Mouse (Mus musculus) cortical plate, adult 2 months (tissue): Measurements from ENCODE around the gene Gpatch2. TPM values are rescaled to one million over a fixed set of nuclear protein-coding genes. Genes with fewer than 3 reads are reported as not detected.

Source experiments
- H3K27ac ChIP-seq: fragments of 200-500 bp; 2 replicates; pipeline ENCODE4 v1.5.1; 2012; ENCODE audit warnings: low read length, control low read depth, inconsistent platforms; ENCODE audit not compliant: insufficient read depth
- H3K4me1 ChIP-seq: fragments of 200-500 bp; 2 replicates; pipeline ENCODE4 v1.6.1; 2011; ENCODE audit warnings: low read length; ENCODE audit not compliant: control insufficient read depth, insufficient read depth
- H3K4me3 ChIP-seq: fragments of 200-500 bp; 2 replicates; pipeline ENCODE4 v1.5.1; 2011; ENCODE audit warnings: mild to moderate bottlenecking, low read length, control low read depth; ENCODE audit not compliant: insufficient read depth
- CTCF ChIP-seq: fragments of 200-500 bp; IDR thresholded peaks from 2 replicates; pipeline ENCODE4 v1.5.1; 2011; ENCODE audit warnings: mild to moderate bottlenecking, control low read depth, low read length; ENCODE audit not compliant: insufficient read depth; ENCODE audit errors: extremely low read depth
- POLR2A ChIP-seq: fragments of 200-500 bp; IDR thresholded peaks from 2 replicates; pipeline ENCODE4 v1.6.1; 2011; ENCODE audit warnings: mild to moderate bottlenecking, low read length, control low read depth; ENCODE audit not compliant: insufficient read depth; ENCODE audit errors: extremely low read depth
- polyA plus RNA-seq: library from polyadenylated mRNA; depleted of rRNA; stranded (reverse); fragments of >200 nt; gene quantifications from 2 replicates; pipeline ENCODE4 v1.2.3, GENCODE M21; 2012

Gene Gpatch2
- polyA plus RNA-seq, 1 experiment = 15.1 TPM

DNA sequence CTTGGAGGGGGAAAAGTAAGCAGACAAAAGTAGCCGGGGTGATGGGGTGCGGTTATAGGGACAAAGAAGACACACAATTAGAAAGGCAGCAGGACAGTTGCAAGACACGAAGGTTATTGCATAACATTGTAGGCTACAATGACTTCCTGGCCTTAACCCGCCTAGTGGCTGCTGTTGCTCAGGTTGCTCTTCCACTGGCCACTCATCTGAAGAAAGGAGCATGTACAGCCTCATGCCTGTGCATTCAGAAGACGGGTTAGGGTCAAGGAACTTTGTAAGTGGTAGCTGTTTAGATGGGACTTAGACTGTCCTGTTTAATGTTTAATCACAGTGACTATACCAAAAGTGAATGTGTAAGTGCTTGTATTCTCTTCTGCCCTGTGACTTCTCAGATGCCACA lies 26.0 kb downstream of the Gpatch2 start:
- Histone ChIP-seq H3K4me1 (no peaks in the 10 kb centered on the region), H3K27ac (no peak overlapping the region), H3K4me3 (no peak overlapping the region)
- no peak for TF ChIP-seq POLR2A
- TF ChIP-seq CTCF = no peak

DNA sequence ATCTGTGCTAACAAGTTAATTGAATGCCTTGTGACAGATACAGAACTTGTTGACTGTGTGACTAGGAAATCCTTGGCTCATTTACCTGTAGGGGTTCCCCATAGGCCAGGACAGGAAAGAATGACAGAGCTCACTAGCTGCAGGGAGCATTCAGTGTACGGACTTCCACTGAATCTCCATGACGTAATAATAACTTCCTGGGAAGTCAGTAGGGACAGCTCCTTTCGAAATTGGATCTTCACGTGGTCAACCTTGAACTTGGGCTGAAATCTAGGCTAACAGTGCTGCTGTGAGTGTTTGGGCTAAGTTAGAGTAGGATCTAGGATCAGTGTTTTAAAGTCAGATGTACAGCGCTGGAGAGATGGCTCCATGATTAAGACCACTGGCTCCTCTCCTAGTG lies 29.4 kb downstream of the Gpatch2 start:
- no peak overlapping the region for H3K4me3 ChIP-seq
- no peak overlapping the region for H3K27ac ChIP-seq
- no peaks in the 10 kb centered on the region for H3K4me1 ChIP-seq
- TF ChIP-seq POLR2A (no peak), CTCF (no peak)

- Histone ChIP-seq H3K4me3 (no peak overlapping the region), H3K4me1 (no peaks in the 10 kb centered on the region), H3K27ac (no peak overlapping the region)
- TF ChIP-seq CTCF = no peak
- TF ChIP-seq POLR2A = no peak
These were observed 35.5 kb downstream of the Gpatch2 start for GRCm38 (mm10) chr1:187250741-187251262.

DNA sequence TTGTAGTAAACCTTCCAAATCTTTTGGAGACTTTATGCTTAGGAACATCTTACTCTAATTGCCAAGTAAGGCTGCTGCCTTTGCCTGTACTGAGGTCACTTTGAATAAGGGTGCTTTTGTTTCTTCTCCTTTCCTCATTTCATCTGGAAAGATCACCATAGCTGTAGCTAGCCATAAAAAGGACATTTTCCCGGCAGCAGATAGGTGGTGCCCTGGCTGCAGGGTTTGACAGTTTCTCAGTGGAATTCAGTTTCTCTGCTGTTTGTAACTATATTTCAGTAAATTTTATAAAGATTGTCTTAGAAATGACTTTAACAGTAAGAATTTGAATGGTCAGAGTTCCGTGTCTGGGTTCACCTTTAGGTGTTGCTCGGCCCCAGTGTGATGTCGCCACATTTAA lies 43.4 kb downstream of the Gpatch2 start:
- no peak overlapping the region for H3K4me3 ChIP-seq
- H3K4me1 ChIP-seq = no peaks in the 10 kb centered on the region
- 0 out of 2 replicates have a peak, but pooled peaks have one; percentile 18 for TF ChIP-seq CTCF
- TF ChIP-seq POLR2A = no peak
- H3K27ac ChIP-seq = no peak overlapping the region

DNA sequence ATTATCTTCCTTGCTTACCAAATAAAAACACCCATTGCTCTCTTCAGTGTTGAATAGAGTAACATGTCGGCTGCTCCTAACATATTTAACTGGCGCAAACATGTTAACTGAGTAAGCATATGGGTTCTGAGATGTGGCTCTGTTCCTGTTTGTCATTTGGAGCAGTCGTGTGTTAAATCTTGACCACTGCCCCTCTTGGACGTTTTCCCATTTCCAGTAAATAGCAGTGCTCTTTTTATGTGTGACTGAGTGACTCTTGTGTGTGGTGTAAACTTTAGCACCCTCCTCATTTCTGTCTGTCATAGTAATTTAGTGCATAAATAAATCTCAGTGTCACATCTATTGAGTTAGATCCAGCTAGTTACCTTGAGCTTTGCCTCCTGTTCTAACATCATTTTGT lies 52.3 kb downstream of the Gpatch2 start:
- TF ChIP-seq POLR2A = no peak
- TF ChIP-seq CTCF = no peak

DNA sequence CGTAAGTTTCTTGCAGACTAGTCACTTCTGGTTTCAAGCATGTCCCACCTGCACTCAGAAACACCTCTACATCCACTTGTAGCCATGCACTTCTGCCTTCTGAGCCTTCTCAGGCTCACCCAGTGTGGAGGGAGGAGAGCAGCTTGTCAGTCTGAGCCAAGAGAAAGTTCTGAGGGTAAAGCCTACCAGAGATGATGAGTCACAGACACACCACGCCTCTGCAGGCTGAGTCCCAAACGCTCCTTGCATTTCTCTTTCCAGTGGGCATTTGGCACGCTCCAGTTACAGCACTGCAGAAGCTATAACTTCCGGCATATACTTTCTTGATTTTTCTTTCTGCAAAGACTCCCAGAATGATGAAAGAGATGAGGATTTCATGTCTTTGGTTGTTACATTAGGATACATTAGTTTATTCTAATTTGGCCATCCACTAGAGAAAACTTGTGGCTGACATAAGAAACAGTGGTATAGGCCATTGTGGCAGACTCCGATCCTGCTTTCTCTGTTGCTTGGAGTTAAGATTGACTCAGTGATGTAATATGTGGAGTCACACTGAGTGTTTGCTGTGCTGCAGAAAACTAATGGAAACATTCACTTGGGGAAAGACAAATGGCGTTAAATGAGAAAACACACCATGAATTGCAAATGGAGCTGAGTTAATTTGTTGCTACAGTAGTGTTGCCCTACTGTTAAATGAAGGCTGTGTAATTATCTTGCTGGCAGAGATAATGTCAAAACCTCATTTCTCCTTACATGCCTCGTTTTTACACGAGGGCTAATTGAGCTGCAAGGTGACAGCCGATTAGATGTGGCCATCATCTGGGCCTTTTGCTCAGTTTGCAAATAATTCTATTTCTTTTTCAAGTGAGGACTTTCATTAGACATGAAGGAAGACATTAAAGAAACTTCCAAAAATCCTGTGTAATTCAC lies 55.3 kb downstream of the Gpatch2 start:
- Histone ChIP-seq H3K4me3 (no peak overlapping the region), H3K4me1 (peaks cover 3% of the 10 kb centered on the region; the same call in 1 of the 2 replicates), H3K27ac (no peak overlapping the region)
- TF ChIP-seq POLR2A (no peak), CTCF (no peak)

More for the DNA sequence above, 52.3 kb downstream of the Gpatch2 start:
- no peak overlapping the region for H3K27ac ChIP-seq
- H3K4me1 ChIP-seq = peaks cover 3% of the 10 kb centered on the region; the same call in 1 of the 2 replicates
- no peak overlapping the region for H3K4me3 ChIP-seq

- Histone ChIP-seq H3K27ac (no peak overlapping the region), H3K4me3 (no peak overlapping the region), H3K4me1 (no peaks in the 10 kb centered on the region)
- TF ChIP-seq CTCF (no peak), POLR2A (no peak)
These were observed 62.0 kb downstream of the Gpatch2 start for GRCm38 (mm10) chr1:187277324-187277723.

DNA sequence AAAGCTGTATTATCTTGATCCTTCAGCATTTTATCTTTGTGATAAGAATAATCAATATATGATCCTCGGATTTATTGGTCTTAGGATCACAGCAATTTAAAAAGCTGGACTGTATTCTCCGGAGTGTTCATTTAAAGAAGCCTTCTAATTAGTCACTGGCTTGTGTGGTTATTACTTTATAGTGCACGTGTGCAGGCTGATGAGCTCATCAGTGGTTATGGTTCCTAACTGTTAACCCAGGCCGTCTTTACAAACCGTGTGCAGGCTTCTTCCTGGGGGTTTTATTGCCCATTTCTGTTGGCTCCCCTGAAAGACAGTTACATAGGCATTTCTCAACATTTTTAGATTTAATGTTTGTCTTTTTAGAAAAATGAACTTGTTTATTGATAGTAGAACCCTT lies 63.2 kb downstream of the Gpatch2 start:
- no peak overlapping the region for H3K27ac ChIP-seq
- no peak overlapping the region for H3K4me3 ChIP-seq
- TF ChIP-seq CTCF = no peak
- TF ChIP-seq POLR2A = no peak
- no peaks in the 10 kb centered on the region for H3K4me1 ChIP-seq

- Histone ChIP-seq H3K27ac (no peak overlapping the region), H3K4me1 (no peaks in the 10 kb centered on the region), H3K4me3 (no peak overlapping the region)
- TF ChIP-seq POLR2A = no peak
- TF ChIP-seq CTCF = no peak
These were observed 64.5 kb downstream of the Gpatch2 start for GRCm38 (mm10) chr1:187279776-187280175.

GRCm38 (mm10) chr1:187282321-187282720 lies 67.0 kb downstream of the Gpatch2 start:
- Histone ChIP-seq H3K27ac (no peak overlapping the region), H3K4me1 (0 out of 2 replicates have a peak, but pooled peaks cover 2% of the 10 kb centered on the region), H3K4me3 (no peak overlapping the region)
- no peak for TF ChIP-seq CTCF
- no peak for TF ChIP-seq POLR2A
